Mouse (Mus musculus) A20 (cell line): Measurements from ENCODE around the gene Ccdc13.
A peak's percentile ranks its signal among the peaks of the same experiment; 100 is the strongest.

Source experiments
- DNase-seq: peaks from one replicate; pipeline ENCODE4 v3.0.0-alpha.2; 2011; ENCODE audit warnings: low read depth, low spot score

Ccdc13 gene

DNA sequence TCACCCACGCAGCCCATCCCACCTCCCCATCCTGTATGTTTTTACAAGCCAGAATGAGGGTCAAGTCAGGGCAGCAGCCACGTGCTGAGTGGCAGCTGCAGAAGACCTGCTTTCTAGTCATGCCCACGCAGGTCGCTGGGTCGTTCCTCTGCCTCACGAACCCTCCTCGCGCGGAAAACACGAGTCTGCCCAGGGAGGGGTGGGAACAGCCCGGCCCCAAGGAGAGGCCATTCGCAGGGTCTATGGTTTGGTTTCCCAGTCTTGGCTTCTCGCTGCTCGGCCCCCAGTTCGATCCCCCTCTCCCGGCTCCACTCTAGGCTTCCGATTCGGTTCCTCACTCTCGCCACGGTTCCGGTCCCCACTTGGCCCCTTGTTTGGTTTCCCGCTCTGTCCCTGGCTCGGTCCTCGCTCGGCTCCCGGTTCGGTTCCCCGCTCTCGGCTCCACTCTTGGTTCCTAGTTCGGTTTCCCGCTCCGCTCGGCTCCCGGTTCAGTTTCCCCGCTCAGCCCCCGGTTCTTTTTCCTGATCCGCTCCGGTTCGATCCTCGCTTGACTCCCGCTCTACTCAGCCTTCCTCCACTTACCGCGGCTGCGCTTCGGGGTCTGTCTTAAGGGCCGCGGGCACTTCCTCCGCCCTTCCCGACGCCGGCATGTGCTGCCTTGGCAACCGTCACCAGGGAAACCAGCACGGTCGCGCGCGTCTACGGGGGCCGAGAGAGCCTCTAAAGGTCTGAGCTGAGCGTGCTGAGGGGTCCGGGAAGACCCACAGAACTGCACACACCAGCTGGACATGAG lies at the start of gene Ccdc13:
Gene Ccdc13 (minus strand): TSS at position 633 of the 793 bp plus-strand sequence.
- no peak for DNase-seq

DNA sequence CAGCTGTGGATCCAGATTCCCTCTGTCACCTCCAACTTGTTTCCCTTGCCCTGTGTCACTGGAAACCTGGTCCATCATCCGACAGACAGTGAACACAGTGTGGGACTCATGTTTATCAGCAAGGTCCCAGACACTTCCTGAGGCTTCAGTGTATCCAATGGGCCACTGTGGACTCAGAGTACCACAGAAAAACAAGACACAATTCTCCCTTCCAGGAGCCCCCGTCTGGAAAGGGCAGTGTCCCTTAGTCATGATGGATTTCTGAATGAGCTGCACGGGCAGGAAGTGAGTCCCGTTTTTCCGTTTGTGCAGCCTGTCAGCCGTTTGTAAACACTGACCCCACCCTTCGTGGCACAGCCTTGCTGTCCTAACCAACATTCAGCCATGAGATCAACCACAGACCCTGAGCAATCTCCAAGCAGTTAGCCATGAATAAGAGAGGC lies 42.8 kb upstream of the Ccdc13 start:
- no peak for DNase-seq

DNA sequence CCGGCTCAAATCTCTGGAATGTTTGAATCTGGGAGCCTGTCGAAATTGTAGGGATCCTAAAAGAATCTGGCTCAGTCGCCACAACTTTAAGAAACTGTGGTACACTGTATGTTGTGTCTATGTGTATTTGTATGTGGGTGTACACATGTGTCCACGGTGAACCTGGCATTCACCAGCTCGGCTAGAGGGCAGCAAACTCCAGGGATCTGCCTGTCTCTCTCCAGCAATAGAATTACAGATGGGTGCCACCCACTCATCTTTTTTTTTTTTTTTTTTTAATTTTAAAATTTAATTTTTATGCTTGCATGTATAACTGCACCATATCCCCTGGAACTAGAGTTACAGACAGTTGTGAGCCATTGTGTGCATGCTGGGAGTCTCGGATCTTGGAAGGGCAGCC lies 42.0 kb upstream of the Ccdc13 start:
- peak; percentile 67 for DNase-seq

DNA sequence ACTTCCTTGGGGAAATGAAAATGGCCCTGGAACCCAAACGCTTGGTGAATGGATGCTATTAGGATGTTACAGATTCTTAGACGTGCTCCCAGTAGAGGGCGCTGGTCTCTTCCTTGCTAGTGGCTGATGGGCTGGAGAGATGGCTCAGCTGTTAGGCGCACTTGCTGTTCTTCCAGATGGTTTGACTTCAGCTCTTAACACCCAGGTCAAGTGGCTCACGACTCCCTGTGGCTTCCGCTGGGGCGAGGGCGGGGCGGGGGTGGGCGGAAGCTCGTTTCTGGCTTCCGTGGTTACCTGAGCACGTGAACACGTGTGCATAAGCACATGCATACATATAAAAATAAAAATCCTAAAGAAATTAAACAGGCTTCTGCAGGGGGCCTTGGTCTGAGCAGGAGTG lies 41.6 kb upstream of the Ccdc13 start:
- DNase-seq, result peak; percentile 89

DNA sequence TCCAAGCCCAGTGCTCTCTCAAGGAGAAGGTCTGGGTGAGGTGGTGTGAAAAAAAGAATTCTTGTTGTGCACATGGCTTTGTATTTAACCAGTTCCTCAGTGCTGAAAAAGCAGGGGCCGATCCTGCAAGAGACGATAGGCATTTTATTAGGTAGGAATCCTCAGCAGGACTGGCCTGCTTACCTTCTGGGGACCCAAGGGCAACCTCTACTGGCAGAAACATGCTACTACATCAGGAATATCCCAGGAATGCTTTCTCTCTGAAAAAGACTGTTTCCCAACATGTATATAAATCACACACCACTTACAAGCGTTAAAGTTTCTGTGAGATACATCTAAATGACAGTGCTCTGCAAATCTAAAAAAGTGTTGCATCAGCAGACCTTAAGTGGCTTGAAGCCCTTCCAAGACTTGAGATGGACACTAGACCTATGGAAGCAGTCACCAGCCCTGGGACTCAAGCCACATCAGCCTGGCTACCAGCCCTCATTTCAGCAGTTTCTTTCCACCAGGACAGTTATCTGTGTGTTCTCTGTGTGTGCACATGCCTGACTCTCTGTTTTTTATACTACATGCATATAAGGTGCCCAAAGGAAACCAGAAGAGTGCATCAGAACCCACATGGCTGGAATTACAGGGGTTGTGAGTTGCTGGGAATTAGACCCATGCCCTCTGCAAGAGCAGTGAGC lies 37.9 kb upstream of the Ccdc13 start:
- DNase-seq, result peak; percentile 35

DNA sequence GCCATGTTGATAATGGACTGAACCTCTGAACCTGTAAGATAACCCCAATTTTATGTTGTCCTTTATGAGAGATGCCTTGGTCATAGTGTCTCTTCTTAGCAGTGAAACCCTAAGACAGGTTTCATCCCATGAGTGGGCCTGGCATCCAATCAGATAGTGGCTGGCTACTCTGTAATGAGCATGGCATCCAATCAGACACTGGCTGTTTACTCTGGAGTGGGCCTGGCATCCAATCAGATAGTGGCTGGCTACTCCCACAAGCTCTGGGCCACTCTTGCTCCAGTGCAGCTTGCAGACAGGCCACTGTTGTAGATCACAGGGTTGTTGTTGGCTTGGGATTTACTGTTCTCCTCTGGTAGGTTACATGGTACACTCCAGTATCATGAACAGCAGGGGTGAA lies 34.3 kb upstream of the Ccdc13 start:
- DNase-seq, result no peak

DNA sequence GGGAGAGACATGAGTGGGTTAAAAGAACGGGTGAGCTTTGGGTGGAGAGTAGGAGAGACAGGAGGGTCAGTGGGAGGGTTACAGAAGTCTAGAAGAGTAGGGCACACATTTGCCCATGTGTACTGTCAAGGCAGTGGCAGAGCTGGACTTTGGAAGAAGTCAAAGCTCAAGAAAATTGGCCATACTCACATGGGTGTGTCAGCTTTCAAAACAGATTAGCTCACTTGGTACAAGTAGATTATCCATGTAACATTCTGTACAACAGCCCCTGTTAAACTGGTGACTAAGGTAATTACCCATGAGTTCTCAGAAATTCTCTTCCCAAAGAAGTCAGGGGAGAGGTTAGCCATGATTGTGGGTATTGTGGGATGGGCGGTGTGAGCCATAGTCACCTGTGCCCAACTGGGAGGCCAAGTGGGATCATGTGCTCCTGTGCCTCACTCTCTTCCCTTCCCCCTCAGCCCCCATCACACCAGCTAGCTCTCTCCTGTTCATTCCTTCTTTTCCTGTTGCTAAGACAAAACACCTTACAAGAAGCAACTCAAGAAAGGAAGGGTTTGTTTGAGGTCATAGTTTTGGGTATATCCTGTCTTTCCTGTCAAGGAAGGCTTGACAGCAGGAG lies 32.9 kb upstream of the Ccdc13 start:
- DNase-seq, result no peak

DNA sequence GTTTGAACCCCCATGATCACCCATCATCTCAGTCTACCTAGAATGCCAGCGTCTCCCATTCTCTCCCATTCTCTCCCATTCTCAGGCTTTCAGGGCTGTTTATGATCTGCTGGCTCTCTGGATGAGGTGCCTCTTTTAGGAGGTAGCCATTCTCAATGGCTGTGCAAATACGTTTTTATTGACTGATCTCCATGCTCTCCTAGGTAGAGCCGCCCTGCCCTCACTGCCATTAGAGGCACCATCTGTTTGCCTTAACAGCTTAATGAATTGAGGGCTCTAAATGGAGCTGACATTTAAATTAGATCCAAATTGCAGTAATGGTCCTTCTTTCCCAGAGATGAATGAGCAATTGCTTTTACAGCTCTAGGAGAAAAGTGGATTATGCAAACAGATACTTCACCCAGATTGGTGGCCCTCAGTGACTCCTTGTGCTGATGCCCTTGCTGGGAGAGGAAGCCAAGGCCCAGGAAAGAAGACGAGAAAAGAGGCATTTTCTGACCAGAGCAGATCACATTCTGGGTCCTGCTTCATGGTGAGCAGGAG lies 30.8 kb upstream of the Ccdc13 start:
- DNase-seq, result no peak

DNA sequence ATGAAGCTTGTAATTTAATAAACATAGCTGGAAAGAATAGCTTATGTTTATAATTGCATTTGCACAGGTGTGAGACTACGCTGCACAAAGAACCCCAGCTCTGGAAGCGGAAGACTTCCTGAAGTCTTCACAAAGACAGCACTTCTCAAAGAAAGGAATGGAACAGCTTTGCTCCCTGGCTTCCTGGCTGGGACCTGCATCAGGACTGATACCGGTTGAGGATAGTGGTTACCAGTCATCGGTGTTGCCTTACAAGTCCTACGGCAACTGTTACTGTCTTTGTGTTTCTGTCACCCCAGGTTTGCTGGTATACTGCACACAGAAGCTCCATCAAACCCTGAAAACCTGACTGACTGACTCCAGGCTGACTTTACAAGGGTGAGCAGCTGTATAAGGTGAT lies 30.2 kb upstream of the Ccdc13 start:
- DNase-seq, result no peak

DNA sequence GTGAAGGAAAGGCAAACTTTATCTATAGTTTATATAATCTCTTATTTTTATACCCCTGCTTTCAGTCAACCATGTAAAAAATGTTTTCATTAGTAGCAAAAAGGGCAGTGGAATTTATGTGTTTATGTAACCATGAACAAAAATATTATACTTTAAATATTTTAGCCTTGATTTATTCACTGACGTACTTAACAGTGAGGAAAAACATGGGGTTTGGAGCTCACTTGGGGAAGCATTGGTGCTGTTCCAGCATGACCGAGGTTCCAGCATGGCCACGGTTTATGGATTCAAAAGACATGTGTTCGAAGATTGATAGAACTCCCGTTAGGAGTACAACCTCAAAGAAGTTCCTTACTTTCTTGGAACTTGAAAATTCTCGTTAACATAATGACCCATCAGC lies 29.0 kb upstream of the Ccdc13 start:
- DNase-seq, result no peak

DNA sequence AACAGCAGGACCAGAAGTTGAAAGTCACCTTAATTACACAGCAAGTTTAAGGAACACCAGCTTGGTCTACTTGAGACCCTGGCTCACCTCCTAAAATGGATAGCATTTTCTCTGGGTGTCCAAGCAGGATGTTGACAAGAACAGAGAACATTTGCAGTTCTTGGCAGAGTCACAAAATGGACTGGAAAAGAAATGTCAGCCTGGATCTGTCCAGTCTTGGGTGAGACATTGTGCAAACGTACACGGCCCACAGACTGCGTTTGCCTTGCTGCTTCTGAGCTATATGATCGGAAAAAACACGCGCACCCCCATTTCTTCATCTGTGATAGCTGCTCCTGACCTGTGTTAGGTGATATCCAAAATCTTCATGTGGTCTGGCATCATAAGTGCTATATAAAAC lies 28.4 kb upstream of the Ccdc13 start:
- no peak for DNase-seq

DNA sequence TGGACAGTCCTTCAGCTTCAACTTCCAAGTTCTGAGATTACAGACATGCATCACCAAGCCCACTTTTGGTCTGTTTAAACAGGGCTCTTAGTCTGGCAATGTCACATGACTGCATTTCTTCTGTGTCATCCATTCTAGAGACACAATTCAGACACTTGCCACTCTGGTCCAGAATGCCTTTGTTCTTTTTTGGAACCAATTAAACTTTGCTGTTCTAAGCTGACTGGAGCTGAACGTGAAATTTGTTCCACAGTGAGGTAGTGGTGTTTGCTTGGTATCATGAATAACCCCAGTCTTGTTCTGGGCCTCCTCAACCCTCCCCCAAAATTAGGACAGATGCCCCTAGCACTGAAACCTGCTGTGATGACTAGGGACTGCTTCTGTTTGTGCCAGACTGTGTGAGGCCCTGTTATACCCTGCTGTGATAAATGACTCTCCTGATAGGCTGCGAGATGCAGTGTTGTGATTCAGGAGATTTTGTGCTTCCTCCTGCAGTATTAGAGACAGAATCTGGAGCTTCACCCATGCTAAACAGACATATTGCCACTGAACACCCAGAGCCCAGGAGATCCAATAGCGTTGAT lies 26.3 kb upstream of the Ccdc13 start:
- DNase-seq, result no peak

DNA sequence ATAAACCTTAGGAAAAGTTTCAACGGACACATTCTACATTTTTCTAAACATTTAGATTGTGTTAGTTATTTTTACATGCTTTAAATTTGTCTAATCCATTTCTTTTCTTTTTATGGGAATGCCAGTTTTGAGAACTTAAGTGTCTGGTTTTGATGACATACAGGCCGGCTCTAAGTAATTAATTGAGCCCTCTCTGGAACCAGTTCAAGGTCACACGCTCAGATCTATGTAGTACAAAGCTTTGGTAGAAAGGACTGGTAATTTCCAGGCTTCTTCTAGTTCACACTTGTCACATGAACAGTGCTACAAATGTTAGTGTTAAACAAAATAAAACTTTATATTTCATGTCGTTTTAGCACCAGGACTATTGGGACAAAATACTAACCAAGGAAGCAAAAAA lies 25.6 kb upstream of the Ccdc13 start:
- no peak for DNase-seq

DNA sequence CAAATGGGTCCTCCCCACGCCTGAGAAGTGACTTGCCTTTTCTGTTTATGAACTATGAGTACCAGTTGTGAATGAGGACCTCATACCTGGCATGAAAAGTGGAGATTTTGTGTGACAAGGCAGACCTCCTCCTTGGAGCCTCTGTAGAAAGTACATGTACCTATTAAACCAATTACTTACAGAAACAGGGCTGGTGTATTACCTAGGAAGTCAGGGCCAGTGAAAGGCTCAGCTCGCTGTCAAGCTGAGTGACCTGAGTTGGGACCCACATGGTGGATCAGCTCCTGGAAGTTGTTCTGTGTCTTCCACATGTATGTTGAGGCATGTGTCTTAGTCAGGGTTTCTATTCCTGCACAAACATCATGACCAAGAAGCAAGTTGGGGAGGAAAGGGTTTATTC lies 21.7 kb upstream of the Ccdc13 start:
- no peak for DNase-seq

DNA sequence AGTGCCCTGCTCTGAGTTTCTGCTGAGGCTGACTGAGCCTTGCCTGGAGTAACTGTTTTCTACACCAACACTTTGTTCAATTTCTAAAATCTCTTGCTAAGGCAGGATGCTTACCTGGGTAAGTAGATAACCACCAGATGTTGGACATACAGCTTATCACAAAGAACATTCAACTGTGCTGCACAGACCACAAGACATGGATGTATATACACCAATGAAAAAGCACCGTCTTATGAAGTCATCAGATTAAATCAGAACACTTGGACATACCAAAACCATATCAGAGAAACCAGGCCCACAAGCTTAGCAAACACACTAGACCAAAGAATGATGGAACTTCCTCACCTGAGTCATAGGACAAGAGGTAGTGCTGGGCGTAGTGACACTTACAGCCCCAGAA lies 20.1 kb upstream of the Ccdc13 start:
- DNase-seq, result no peak

DNA sequence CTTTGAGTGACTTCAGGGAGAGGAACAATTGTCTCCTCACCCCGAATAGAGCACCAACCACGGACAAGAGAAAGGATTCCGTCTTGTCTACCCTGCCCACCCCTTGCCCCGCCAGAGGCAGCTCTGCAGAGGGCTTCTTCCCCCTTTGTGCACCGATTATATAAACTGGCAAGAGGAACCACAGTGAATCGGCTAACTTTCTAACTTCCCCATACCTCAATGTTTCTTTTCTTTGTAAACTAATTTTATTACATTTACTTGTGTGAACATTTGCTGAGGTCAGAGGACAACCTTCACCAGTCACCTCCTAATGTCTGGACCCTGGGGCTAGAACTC lies 18.9 kb upstream of the Ccdc13 start, which contains the start of gene Higd1a:
Gene Higd1a (minus strand): TSS at position 210 of the 336 bp plus-strand sequence.
- DNase-seq, result no peak

DNA sequence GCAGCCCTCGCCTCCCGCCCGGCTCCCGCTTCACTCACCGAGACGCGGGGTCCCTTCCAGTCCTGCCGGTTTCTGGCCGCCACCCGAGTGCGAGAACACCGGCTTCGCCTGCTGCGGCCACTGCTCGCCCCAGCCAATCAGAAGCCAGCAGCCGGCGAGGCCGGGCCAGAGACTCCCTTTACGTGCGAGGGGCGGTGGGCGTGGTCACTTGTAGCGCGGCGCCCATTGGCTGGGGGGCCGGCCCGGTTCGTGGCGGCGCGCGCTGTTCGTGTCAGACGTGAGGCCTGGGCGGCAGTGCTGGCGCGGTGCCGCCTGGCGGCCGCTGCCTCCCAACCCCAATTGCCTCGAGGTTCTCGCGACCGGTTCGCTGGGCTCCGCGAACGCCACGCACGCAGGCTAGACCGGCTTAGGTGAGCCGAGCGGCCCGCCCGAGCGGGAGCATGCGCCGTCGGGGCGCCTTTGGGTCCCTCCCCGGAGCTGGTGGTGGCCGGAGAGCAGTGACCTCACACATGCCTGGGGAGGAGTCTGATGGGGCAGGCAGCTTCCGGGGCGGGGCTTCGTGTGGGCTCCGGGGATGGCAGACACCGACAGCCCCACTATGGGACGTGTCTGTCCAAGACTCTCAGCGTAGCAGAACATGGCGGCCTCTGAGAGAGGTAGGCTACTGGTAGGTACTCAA lies 18.4 kb upstream of the Ccdc13 start:
- peak; percentile 99 for DNase-seq

DNA sequence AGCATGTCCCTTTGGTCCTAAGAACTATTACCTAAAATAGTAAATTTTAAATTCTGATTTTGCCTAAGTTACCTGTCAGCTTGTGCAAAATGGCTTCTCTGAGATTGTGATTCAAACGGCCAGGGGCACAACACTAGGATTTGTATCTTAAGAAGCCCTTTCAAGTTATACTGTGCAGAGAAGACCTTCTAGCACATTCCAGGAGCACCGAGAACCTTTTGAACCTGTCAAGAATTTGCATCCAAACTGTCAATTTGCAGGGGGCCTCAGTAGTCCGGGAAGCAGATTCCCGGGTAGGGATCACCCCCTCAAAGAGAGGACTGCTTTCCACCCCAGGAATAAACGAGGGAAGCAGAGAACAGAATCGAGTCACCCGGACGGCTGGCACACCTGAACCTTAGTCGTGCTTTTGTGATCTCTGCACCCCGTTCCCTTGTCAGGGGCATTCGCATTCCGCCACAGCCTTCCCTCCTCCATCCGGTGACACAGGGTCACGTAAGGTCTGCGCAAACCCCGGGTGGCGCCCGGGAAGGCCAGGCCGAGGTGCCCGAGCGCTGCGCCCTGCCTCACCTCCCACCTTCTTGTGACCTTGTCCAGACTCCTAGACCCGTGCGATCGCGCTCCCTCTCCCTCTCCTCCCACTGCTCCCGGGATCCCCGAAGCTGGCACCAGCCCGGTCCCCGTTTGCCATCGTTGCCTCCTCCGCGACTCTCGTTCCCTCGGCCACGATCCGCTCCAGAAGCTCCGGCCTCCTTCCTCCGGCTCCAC lies 17.6 kb upstream of the Ccdc13 start:
- no peak for DNase-seq

DNA sequence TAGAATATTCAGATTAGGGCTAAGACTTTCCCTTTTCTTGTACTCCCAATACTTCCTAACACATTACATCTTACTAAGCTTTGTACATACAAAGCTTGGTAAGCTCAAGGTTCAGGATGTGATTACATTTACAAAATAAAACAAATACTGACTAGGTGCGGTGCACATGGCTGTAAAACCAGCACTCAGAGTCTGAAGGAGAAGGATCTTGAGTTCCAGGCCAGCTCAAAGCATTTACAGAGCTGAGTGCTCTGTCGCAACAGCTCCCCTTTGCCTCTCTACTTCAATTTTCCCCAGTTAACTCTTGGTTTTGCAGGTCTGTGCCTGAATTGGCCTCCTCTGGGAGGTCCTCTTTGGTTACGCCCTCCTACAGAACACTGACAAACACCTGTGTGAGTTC lies 15.0 kb upstream of the Ccdc13 start:
- no peak for DNase-seq

DNA sequence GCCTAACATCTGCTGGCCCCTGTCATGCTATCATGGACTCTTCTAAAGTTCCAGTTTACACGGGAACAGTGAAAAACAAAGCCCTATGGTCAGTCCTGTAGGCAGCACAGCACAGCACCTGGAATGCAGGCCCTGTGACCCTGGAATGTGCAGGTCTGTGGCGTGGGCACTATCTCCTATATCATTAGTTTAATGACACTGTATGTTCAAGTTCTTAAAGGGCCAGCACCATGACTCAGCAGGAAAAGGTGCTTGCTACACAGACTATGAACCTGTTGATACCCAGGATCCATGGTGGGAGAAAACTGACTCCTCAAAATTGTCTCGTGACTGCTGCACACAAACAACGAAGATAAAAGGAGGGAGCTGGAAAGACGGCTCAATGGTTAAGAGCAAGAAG lies 8.6 kb upstream of the Ccdc13 start:
- DNase-seq, result no peak

DNA sequence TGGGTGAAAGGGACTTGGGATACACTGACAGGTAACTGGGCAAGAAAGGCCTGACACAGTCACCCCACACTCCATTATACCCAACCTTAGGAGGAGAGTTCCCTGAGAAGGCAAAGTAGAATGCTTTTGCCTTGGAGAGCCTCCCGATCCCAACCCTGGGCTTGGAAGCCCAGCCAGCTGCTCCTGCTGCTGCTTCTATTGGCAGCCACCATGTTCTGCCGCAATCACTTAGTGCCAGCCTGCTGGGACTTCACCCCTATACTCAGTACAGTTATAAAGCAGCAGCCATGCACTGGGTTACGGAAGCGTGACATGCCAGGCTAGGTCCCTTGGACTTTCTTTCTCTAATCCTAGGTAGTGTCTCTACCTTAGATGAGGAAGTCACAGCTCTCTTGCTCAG lies 7.9 kb upstream of the Ccdc13 start:
- no peak for DNase-seq
